Mouse (Mus musculus) splenic B cell, adult 2 months (primary cell): ENCODE data around the gene Tmem107.

Experiments used
- DNase-seq: peaks from one replicate; pipeline ENCODE4 v3.0.0-alpha.2; 2011; ENCODE audit warnings: low read depth, low spot score
- H3K27me3 ChIP-seq: 2 replicates; pipeline ENCODE4 v1.6.1; 2012; ENCODE audit warnings: mild to moderate bottlenecking, low read length, moderate library complexity, mixed read lengths; ENCODE audit not compliant: control insufficient read depth, poor library complexity, insufficient read depth, severe bottlenecking
- H3K36me3 ChIP-seq: 2 replicates; pipeline ENCODE4 v1.6.1; 2012; ENCODE audit warnings: mild to moderate bottlenecking, low read length, moderate library complexity, mixed read lengths; ENCODE audit not compliant: control insufficient read depth, poor library complexity, insufficient read depth, severe bottlenecking

Gene Tmem107

DNA sequence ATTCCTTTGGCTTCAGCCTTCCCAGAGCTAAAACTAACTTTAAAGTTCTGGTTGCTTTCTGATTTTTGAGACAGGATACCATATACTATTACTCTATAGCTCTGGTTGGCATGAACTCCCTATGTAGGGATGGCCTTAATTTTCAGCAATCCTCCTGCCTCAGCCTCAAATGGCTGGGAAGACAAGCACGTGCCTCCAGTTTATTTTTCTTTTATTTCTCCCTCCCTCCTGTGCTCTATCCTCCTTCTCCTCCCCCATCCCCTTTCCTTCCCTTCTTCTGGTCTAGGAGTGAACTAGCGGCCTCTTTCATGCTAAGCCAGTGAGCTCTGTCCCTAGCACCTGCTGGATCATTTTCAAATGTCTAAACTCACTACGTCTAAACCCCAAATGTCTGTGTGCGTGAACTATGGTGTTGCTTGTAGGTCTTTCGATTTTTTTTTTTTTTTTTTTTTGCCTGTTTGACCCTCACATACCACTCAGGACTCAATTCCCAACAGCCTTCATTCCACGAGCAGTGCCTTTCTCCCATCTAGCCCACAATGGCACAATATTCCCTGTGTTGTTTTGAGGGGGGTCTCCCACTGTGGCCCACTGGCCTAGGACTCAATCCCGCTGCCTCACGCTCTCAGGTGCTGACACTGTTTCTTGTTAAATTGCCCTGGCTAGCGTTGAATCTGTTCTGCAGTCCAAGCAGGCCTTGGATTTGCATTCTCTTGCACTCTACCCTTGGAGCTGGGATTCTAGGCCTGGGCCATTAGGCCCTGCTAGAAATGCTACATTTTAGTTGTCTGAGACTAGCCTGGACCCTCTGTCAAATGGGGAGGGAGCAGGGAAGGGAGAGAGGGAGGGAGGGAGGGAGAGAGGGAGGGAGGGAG, 6.1 kb upstream of the Tmem107 start:
- no peak for DNase-seq
- Histone ChIP-seq H3K27me3 (no peaks in the 10 kb centered on the region), H3K36me3 (no peaks in the 10 kb centered on the region)

DNA sequence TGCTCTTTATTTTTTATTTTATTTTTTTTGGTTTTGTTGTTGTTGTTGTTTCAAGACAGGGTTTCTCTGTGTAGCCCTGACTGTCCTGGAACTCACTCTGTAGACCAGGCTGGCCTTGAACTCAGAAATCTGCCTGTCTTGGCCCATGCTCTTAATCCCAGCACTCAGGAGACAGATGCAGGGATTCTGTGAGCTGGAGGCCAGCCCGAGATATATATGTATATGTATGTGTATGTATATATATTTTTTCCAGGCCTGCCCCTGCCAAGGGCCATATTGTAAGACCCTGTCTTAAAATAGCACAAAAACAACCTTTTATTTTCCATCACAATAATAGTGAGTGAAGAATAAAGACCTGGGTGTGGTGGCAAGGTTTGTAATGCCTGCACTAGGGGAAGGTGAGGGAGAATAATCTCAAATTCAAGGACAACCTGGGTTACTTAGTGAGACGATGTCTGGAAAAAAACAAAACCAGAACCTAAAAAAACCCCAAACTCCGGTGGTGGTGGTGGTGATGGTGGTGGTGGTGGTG, 5.1 kb upstream of the Tmem107 start:
- no peak for DNase-seq
- H3K27me3 ChIP-seq, result no peaks in the 10 kb centered on the region
- no peaks in the 10 kb centered on the region for H3K36me3 ChIP-seq

DNA sequence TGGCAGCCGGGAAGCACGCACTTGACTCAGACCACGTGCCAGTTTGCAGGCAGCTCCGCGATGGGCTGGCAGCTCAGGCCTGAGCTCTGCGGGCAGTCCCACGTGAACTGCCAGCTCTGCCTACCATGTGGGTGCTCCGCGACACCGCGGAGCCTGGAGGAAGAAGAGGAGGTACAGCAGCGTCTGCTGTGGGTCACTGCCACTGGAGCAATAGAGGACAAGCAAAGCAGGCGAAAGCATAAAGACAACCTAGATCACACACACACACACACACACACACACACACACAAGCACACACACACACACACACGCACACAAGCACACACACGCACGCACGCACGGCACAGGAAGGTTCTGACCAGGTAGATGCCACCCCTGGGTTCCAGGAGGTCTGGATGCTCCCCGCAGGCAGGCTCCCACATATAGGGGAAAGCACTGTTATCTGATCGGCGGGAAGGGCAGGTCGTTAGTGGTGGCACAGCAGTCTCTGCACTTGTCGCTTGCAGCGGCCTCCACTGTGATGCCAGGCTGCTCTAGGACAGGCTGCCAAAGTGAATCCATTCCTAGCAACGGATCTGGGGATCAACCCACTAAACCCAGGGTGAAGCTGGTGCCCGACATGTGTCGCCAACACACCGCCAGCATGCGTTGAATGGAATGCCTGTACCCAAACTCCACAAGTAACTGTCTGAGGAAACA, 4.3 kb upstream of the Tmem107 start:
- H3K27me3 ChIP-seq, result no peaks in the 10 kb centered on the region
- H3K36me3 ChIP-seq, result no peaks in the 10 kb centered on the region
- peak; percentile 69 for DNase-seq

DNA sequence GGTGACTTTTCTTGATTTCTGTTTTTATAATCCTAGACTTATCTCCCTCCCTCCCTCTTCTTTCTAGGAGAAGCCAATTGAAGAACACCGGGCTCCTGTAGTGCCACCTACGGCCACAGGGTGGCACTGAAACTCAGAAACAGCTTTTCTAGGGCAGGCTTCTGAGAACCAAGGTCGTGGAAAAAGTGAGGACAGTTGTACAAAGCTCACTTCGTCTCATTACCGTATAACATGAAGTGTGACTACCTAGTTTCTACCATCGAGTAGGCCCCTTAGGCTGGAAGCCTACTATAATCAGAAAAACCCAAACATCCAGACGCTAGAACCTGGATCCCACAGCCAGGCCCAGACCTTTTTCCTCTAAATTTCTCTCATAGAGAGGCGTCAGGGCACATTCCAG, 3.6 kb upstream of the Tmem107 start:
- peak; percentile 91 for DNase-seq
- Histone ChIP-seq H3K36me3 (no peaks in the 10 kb centered on the region), H3K27me3 (no peaks in the 10 kb centered on the region)

DNA sequence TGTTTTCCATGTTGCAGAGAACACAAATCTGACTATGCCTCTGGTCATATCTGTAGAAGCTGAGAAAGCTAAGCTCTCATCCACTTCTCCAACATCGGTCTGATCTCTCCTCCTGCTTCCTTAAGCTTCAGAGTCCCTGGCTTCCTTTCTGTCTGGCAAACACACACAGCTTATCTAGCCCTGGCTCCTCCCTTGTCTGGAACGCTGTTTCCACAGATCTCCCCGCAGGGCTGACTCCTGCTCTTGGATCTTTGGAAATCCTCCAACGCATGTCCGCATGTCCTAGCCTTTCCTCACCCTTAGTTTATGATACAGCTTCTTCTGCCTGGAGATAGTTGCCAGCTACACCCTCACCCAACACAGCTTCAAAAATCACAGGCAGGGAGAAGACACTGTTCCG, 3.0 kb upstream of the Tmem107 start:
- Histone ChIP-seq H3K36me3 (no peaks in the 10 kb centered on the region), H3K27me3 (no peaks in the 10 kb centered on the region)
- no peak for DNase-seq

DNA sequence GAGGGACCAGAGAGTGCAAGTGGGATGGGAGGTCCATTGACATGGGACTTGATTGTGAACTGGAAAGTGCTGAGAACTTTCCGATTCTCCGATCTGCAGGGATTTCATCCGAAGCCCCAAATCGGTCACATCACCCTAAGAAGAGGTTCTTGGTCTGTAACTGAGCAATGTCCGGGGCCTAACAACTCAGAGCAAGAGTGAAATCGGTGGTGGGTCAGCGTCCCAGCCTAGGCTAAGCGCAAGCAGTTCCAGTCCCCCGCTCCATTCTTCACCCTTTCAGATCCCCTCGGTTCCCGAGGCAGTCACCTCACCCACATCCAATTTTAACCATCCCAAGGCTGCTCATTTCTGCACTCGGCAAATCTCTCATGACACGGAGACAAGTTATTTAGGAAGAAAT, 513 bp upstream of the Tmem107 start:
- DNase-seq, result no peak

DNA sequence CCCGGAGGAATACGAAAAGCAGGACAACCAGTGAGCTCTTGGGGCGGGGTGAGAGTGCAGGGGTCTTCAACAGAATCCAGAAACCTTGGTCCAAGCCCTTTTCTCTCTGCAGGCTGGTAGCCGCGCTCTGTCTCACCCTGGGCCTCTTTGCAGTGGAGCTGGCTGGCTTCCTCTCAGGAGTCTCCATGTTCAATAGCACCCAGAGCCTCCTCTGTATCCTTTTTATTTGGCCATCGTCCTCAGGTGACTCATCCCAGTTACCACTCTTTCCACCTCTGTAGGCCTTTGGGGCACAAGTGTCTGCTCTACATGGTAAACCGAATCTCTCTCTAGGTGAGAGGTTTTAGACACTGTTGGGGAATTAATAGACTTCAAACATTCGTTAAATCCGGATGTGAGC, 656 bp downstream of the Tmem107 start:
- Histone ChIP-seq H3K27me3 (no peaks in the 10 kb centered on the region), H3K36me3 (no peaks in the 10 kb centered on the region)
- no peak for DNase-seq

More for the DNA sequence above, 513 bp upstream of the Tmem107 start:
- H3K36me3 ChIP-seq, result no peaks in the 10 kb centered on the region
- no peaks in the 10 kb centered on the region for H3K27me3 ChIP-seq

DNA sequence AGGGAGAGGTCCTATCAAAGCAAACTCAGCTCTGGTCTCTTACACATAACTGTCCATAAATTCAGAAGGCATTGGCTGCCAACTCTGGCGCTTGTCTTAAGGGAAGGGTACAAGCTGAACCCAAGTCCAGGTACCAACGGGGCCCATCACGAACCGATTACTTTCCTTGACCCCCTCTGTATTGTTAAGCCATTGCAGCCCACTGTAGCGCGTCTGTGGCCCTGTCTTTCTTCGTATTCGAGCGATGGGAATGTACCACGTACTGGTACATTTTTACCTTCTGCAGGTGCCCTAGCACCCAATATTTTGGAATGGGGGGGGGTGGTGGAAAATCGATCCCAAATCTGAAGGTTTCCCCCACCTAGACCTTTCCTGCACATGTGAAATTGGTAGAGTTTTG, 1.6 kb downstream of the Tmem107 start:
- no peaks in the 10 kb centered on the region for H3K36me3 ChIP-seq
- no peaks in the 10 kb centered on the region for H3K27me3 ChIP-seq
- DNase-seq, result no peak

DNA sequence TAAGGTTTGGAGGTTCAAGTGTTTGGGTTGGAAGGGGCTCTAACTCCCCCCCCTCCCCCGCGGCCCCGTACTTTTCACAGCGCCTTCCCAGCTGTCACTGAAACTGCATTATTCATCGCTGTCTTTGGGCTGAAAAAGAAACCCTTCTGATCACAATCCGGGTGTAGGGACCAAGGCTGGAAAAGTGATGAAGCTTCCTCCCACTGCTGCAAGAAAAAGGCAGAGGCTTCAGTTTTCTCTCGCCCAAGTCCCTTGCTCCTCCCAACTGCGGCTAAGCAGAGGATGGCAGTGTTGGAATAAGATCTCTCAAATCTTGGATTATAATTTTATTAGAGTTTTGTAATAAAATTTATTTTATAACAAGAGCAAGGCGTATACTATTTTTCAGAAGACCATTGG, 2.1 kb downstream of the Tmem107 start:
- H3K36me3 ChIP-seq, result no peaks in the 10 kb centered on the region
- no peak for DNase-seq

DNA sequence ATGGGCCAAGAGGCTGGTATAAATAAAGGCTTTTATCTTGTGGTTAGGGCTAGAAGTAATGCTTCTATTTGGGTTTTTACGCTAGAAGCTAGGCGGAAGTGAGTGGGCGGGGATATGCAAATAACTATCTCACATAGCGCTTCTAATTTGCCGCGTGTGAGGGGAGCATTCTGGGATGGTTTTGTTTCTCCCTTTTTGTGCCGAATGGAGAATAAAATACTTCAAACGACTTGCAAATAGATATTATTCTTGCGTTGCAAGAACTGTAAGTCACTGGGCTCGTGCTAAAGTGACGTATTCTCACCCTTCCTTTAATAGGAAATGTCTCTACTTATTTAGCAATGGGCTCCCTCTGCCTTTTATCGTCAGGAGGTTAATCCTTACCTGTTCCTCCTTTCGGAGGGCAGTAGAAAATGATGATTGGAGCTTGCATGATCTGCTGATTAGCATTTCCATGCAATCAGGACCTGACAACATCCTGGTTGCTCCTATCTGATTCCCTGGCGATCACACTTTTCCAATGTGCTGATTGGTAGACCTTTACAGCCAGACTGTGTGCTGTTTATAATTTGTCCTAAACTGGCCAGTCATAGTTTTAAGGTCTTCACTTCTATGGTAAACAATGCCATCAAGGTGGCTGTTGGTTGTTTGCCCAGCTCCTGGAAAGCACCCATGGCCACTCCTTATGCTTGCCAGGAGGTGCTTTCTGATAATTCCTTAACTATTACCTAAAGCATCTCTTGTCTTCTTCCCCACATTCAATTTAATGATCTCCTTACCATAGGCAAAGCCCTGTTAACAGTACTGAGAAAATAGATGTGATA, 2.7 kb downstream of the Tmem107 start:
- DNase-seq, result peak; percentile 97
- Histone ChIP-seq H3K27me3 (no peaks in the 10 kb centered on the region), H3K36me3 (no peaks in the 10 kb centered on the region)

More for the DNA sequence above, 2.1 kb downstream of the Tmem107 start:
- H3K27me3 ChIP-seq, result no peaks in the 10 kb centered on the region

DNA sequence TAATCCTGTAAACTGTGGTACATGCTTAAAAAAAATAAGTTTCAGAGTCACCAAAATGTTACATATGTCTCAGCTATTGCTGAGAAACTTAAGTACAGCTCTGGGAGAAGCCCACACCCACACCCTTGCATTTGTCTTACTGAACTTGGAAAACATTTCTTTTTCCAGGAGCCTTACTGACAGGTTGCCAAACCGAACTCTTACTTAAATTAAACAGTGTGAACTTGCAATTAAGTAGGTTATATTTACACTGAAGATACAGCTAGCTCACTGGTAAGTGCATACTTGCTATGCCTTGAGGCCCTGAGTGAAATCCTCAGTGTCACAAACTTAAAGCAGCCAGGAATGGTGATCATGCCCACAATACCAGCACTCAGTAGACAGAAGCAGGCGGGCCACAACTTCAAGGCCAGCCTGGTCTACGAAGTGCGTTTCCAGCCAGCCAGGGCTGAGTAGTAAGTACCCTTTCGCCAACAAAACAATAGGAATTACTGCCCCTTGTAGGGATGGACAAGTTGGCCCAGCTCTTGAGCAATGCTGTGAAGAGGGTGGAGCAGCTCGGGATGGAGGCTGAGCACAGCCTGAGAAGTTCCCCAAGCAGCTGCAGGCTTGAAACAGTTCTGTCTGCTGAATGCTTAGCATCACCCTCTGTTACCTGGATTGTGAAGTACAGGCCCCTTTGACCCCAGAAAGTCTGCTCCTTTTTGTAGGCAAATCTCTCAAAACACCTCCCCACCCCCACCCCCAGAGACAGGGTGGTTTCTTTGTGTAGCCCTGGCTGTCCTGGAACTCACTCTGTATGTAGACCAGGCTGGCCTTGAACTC, 3.6 kb downstream of the Tmem107 start:
- Histone ChIP-seq H3K36me3 (no peaks in the 10 kb centered on the region), H3K27me3 (no peaks in the 10 kb centered on the region)
- DNase-seq, result no peak

DNA sequence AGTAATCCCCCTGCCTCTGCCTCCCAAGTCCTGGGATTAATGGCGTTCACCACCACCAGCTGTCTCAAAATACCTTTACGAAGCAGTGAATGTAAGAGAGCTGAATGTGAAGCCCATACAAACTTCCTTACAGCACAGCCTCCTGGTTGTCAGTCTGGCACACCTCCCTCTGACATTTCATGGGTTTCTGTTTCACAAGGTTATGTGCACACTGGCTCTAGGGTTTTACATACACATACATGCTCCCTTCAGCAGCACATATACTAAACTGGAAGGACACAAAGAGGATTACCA, 4.1 kb downstream of the Tmem107 start:
- Histone ChIP-seq H3K36me3 (no peaks in the 10 kb centered on the region), H3K27me3 (no peaks in the 10 kb centered on the region)
- no peak for DNase-seq

DNA sequence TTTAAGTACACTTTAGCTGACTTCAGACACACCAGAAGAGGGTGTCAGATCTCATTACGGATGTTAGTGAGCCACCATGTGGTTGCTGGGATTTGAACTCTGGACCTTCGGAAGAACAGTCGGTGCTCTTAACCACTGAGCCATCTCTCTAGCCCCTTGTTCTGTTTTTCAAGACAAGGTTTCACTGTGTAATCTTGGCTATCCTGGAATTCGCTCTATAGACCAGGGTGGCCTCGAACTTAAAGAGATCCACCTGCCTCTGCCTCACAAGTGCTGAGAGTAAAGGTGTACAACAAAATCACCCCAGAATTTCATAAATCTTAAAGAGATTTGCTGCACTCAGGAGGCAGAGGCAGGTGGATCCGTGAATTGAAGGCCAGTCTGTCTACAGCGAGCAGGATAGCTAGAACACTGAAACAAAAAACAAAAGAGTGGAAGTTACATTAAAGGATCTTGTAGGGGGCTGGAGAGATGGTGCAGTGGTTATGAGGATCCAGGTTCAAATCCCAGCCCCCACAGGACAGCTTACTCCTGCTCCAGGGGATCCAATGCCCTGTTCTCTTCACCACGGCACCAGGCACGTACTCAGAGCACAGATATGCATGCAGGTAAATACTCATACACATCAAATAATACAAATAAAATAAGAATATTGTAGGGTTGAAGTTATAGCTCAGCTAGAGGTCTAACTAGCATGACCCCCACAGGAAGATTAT, 5.3 kb downstream of the Tmem107 start:
- DNase-seq, result no peak
- H3K36me3 ChIP-seq, result no peaks in the 10 kb centered on the region
- H3K27me3 ChIP-seq, result no peaks in the 10 kb centered on the region

DNA sequence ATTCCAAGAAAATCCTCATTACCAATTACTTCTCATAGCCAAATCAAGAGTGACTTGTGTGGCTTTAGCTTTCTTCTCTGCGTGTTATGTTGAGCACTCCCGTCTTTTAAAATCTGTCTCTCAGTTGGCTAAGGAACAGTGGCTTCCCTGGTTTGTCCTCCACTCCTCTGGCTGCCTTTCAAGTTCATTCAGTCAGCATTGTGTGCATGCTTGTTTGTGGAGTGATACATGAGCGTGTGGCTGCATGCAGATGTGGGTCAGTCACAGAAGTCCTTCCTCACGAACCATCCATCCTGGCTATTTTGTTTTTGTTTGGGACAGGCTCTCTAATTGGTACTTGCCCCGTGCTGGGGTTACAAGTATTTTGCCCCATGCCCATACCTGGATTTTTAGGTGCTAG, 6.0 kb downstream of the Tmem107 start:
- no peak for DNase-seq
- H3K27me3 ChIP-seq, result no peaks in the 10 kb centered on the region
- H3K36me3 ChIP-seq, result no peaks in the 10 kb centered on the region
